Mouse (Mus musculus): ENCODE results near the gene Afap1. TPM values are rescaled to one million over a fixed set of nuclear protein-coding genes. Genes with fewer than 3 reads are reported as not detected.

Gene Afap1
- 73.7 and 74.1 TPM in 2 replicates for polyA plus RNA-seq (2014; fragmentation: Nextera tagmentation; extraction: Ambion mirVana)

DNA sequence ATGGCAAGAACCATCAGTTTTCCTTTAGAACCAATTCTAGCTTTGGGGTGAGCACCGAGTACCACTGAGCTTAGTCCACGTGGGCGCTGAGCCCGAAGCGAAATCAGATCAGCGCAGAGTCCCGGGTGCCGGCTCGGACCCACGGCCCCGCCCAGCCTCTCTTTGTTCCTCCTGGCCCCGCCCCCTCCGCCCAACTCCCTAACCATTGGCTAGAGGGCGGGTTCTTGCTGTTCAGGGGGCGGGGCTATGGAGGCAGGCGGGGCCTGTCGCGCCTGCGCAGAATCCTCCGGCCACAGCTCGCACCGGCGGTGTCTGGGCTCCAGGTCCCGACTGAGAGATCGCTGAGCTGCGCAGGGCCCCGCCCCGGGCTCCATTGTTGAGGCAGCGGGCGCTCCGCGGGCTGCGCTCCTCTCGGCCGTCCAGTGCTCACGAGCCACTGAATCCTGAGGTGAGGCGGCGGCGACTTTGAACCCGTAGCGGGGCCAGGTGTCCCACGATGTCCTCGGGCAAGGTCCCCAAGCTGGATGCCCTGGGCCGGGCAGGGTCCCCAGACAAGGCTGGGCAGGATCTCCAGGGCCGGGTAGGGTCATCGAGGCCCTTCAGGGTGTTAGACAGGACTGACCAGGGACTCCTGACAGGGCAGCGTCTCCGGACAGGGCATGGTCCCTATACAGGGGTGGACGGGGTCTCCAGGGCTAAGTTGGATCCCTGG is at the start of gene Afap1:
Gene Afap1 (plus strand): TSS at position 227 of the 712 bp plus-strand sequence.
- Histone ChIP-seq H3K4me2 (ENCODE audit: low read depth, low read length) (peak within 1 kb of the TSS; percentile 84), H3K27me3 (ENCODE audit: control insufficient read depth, insufficient read depth, low read length) (peaks cover 5% of the 10 kb centered on the region; the same call in 1 of the 2 replicates), H3K9me3 (ENCODE audit: control insufficient read depth, low read length) (no peaks in the 10 kb centered on the region), H3K4me1 (ENCODE audit: control insufficient read depth, insufficient read depth, low read length) (peaks cover 21% of the 10 kb centered on the region), H3K4me3 (ENCODE audit: low read depth, low read length) (peak within 1 kb of the TSS; percentile 95), H3K36me3 (ENCODE audit: control insufficient read depth, insufficient read depth, low read length) (no peaks in the 10 kb centered on the region), H3K27ac (ENCODE audit: low read depth, low read length) (peak within 1 kb of the TSS; percentile 89), H3K9ac (replicated peaks; ENCODE audit: low read depth, low read length) (peak within 1 kb of the TSS; percentile 99)
- WGBS = under 1% methylated on average over 49 of the region's 49 CpGs
- ATAC-seq (ENCODE audit: low read depth) = peak; percentile 94

DNA sequence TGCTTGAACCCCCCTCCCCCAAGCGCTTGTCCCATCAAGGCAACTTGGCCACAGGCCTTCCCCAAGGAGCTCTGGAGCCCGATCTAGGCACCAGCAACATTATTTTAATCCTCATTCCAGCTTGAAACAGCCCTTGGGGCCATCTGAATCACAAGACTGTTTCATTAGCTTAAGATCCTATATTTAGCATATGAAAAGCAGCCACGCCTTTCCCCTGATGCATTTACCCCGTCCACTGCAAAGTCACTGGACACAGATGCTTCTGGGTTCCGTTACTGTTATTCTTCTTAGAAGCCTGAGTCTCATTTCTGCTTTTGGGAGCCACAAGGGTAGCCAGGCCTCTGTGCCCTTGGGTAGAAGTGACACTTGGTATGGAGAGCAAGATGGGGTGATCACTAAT is 41.6 kb upstream of the Afap1 start:
- Histone ChIP-seq H3K4me2 (ENCODE audit: low read depth, low read length) (no peak overlapping the region), H3K4me3 (ENCODE audit: low read depth, low read length) (no peak overlapping the region), H3K27me3 (ENCODE audit: control insufficient read depth, insufficient read depth, low read length) (no peaks in the 10 kb centered on the region), H3K9me3 (ENCODE audit: control insufficient read depth, low read length) (no peaks in the 10 kb centered on the region), H3K9ac (replicated peaks; ENCODE audit: low read depth, low read length) (no peak overlapping the region), H3K4me1 (ENCODE audit: control insufficient read depth, insufficient read depth, low read length) (0 out of 2 replicates have a peak, but pooled peaks cover 2% of the 10 kb centered on the region), H3K27ac (ENCODE audit: low read depth, low read length) (no peak overlapping the region), H3K36me3 (ENCODE audit: control insufficient read depth, insufficient read depth, low read length) (no peaks in the 10 kb centered on the region)
- ATAC-seq (ENCODE audit: low read depth) = no peak
- 45% methylated on average over 5 of the region's 5 CpGs for WGBS

DNA sequence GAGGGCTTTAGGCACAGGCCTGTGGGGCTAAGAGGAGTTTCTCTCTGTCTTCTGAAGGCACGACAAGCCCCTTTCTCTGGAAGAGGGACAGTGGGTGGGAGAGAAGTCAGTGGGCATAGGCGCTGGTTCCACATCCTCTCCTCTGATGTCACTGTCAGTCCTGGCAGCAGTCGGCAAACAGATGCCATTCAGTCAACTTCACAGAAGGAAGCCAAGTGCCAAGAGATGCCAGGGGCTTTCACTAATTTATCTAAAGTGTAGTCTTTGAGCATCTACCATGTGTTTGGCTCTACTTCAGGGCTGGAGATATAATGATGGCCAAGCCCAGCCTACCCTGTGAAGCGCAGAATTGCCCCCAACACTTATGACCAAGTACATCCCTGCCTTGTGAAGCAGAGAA is 39.7 kb upstream of the Afap1 start:
- H3K4me3 ChIP-seq (ENCODE audit: low read depth, low read length) = no peak overlapping the region
- H3K9me3 ChIP-seq (ENCODE audit: control insufficient read depth, low read length) = no peaks in the 10 kb centered on the region
- H3K27ac ChIP-seq (ENCODE audit: low read depth, low read length) = no peak overlapping the region
- H3K9ac ChIP-seq (replicated peaks; ENCODE audit: low read depth, low read length) = no peak overlapping the region
- ATAC-seq (ENCODE audit: low read depth) = no peak
- H3K27me3 ChIP-seq (ENCODE audit: control insufficient read depth, insufficient read depth, low read length) = no peaks in the 10 kb centered on the region
- 95% methylated on average over 4 of the region's 4 CpGs for WGBS
- H3K36me3 ChIP-seq (ENCODE audit: control insufficient read depth, insufficient read depth, low read length) = no peaks in the 10 kb centered on the region
- H3K4me1 ChIP-seq (ENCODE audit: control insufficient read depth, insufficient read depth, low read length) = 0 out of 2 replicates have a peak, but pooled peaks cover 2% of the 10 kb centered on the region
- H3K4me2 ChIP-seq (ENCODE audit: low read depth, low read length) = no peak overlapping the region

DNA sequence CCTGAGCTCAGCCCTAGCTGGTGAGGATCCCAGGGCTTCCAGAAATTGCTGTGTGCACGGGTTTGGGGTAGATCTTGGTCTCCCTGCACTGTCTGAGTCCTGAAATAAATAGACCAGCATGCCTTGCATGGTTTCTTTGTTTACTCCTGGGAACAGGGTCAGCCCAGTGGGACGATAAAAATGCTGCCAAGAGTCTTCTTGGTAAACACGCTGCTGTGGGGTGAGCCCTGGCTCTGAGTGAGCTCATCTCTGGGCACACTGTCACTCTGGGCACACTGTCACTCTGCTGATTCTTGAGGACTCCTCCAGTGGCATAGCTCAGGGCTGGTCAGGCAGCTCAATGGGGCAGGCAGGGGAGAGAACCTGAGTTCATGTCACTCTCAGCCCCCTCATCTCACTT is 36.9 kb upstream of the Afap1 start:
- Histone ChIP-seq H3K4me3 (ENCODE audit: low read depth, low read length) (no peak overlapping the region), H3K4me1 (ENCODE audit: control insufficient read depth, insufficient read depth, low read length) (0 out of 2 replicates have a peak, but pooled peaks cover under 1% of the 10 kb centered on the region), H3K9ac (replicated peaks; ENCODE audit: low read depth, low read length) (no peak overlapping the region), H3K9me3 (ENCODE audit: control insufficient read depth, low read length) (no peaks in the 10 kb centered on the region), H3K27ac (ENCODE audit: low read depth, low read length) (no peak overlapping the region), H3K36me3 (ENCODE audit: control insufficient read depth, insufficient read depth, low read length) (no peaks in the 10 kb centered on the region), H3K27me3 (ENCODE audit: control insufficient read depth, insufficient read depth, low read length) (no peaks in the 10 kb centered on the region), H3K4me2 (ENCODE audit: low read depth, low read length) (no peak overlapping the region)
- WGBS = 40% methylated on average over 3 of the region's 3 CpGs
- no peak; the same call in 1 of the 2 replicates for ATAC-seq (ENCODE audit: low read depth)

DNA sequence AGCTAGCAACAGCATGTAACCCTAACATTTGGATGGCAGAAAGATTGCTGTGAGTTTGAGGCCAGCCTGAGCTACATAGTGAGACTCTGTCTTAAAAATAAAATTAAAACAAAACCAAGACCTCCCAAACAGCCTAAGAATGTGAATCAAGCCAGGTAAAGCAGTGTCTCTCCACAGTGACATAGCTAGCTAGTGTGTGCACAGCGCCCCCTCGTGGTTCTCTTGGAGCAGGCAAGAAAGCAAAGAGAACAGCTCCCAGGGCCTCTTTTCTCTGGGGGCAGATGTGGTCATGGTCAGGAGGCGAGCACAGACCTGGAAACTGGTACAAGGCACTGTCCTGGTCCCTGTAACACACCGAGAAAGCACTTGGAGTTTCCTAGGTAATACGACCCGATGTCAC is 35.0 kb upstream of the Afap1 start:
- H3K27ac ChIP-seq (ENCODE audit: low read depth, low read length) = no peak overlapping the region
- peak; percentile 29; the same call in 1 of the 2 replicates for ATAC-seq (ENCODE audit: low read depth)

DNA sequence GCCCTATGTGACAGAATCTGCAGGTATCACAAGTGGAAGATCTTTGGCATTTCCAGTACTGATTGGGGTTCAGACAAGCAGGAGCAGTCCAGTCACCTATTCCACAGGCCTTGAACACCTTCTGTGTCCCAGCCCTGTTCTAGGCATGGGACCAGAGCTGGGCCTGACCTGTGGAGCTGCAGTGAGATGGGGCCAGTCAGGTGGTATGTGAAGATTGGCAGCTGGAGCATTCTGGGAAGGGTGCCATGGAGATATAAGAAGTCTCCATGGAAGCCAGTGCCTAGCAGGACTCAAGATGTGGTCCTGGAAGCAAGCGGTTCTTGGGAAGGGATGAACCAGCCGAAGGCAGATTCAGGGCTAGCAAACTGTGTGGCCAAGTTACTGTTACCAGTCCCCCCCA is 31.7 kb upstream of the Afap1 start:
- Histone ChIP-seq H3K9me3 (ENCODE audit: control insufficient read depth, low read length) (no peaks in the 10 kb centered on the region), H3K4me3 (ENCODE audit: low read depth, low read length) (no peak overlapping the region), H3K4me1 (ENCODE audit: control insufficient read depth, insufficient read depth, low read length) (no peaks in the 10 kb centered on the region), H3K9ac (replicated peaks; ENCODE audit: low read depth, low read length) (no peak overlapping the region), H3K36me3 (ENCODE audit: control insufficient read depth, insufficient read depth, low read length) (no peaks in the 10 kb centered on the region), H3K27me3 (ENCODE audit: control insufficient read depth, insufficient read depth, low read length) (no peaks in the 10 kb centered on the region), H3K4me2 (ENCODE audit: low read depth, low read length) (no peak overlapping the region), H3K27ac (ENCODE audit: low read depth, low read length) (no peak overlapping the region)
- ATAC-seq (ENCODE audit: low read depth) = no peak
- WGBS = 86% methylated on average over 2 of the region's 2 CpGs

More for the DNA sequence above, 35.0 kb upstream of the Afap1 start:
- no peaks in the 10 kb centered on the region for H3K9me3 ChIP-seq (ENCODE audit: control insufficient read depth, low read length)
- H3K4me1 ChIP-seq (ENCODE audit: control insufficient read depth, insufficient read depth, low read length) = no peaks in the 10 kb centered on the region
- H3K9ac ChIP-seq (replicated peaks; ENCODE audit: low read depth, low read length) = no peak overlapping the region
- H3K4me2 ChIP-seq (ENCODE audit: low read depth, low read length) = no peak overlapping the region
- no peaks in the 10 kb centered on the region for H3K27me3 ChIP-seq (ENCODE audit: control insufficient read depth, insufficient read depth, low read length)
- no peak overlapping the region for H3K4me3 ChIP-seq (ENCODE audit: low read depth, low read length)
- WGBS = 19% methylated on average over 6 of the region's 6 CpGs
- H3K36me3 ChIP-seq (ENCODE audit: control insufficient read depth, insufficient read depth, low read length) = no peaks in the 10 kb centered on the region

DNA sequence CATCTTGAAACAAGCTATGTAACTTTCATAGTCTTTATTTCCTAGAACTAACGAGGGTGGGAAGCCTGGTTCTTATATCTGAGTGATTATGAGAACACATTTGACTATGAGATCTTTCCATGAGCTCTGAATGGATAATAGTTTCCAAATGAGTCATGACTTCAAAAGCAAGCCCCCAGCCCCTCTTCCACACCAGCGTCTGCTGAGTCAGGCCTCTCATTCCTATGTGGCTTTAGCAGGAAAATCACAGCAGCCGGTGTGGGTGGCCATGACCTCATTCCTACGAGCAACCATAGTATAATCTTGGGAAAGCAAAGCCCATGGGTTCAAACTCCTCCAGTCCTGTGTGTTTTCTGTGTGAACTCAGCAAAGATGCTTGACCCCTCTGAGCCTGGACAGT is 23.1 kb upstream of the Afap1 start:
- Histone ChIP-seq H3K4me2 (ENCODE audit: low read depth, low read length) (no peak overlapping the region), H3K27me3 (ENCODE audit: control insufficient read depth, insufficient read depth, low read length) (no peaks in the 10 kb centered on the region), H3K4me1 (ENCODE audit: control insufficient read depth, insufficient read depth, low read length) (no peaks in the 10 kb centered on the region), H3K4me3 (ENCODE audit: low read depth, low read length) (no peak overlapping the region), H3K36me3 (ENCODE audit: control insufficient read depth, insufficient read depth, low read length) (no peaks in the 10 kb centered on the region), H3K27ac (ENCODE audit: low read depth, low read length) (no peak overlapping the region), H3K9me3 (ENCODE audit: control insufficient read depth, low read length) (no peaks in the 10 kb centered on the region), H3K9ac (replicated peaks; ENCODE audit: low read depth, low read length) (no peak overlapping the region)
- no peak for ATAC-seq (ENCODE audit: low read depth)
- 83% methylated on average over 4 of the region's 4 CpGs for WGBS

DNA sequence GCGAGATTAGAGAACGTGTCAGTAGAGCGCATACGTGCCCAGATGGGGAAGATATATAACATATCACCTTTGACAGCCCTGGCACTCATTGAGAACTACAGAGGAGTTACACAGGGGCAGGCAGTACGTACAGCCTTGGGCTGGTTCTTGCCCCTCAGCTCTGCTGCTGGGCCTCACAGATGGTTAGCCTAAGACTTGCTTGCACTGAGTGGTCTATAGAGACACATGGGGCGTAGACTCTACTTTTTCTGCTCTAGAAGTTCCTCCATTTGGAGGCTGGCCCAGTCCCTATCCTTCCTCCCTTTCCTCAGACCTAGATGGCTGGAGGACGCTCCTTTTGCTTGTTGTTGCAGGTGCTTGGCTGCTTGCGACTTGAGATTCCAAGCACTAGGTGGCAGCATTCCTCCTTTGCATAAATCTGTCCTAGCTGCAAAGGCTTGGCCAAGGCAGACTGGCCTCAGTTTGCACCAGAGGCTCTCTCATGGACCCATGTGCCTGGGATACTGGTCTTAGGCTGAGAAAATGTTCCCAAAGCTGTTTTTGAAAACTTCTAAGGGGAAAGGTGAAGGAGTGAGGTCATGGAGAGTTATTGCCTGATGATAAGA is 22.6 kb upstream of the Afap1 start:
- peak; percentile 88 for ATAC-seq (ENCODE audit: low read depth)
- Histone ChIP-seq H3K27me3 (ENCODE audit: control insufficient read depth, insufficient read depth, low read length) (no peaks in the 10 kb centered on the region), H3K9me3 (ENCODE audit: control insufficient read depth, low read length) (no peaks in the 10 kb centered on the region), H3K27ac (ENCODE audit: low read depth, low read length) (no peak overlapping the region), H3K4me3 (ENCODE audit: low read depth, low read length) (no peak overlapping the region), H3K36me3 (ENCODE audit: control insufficient read depth, insufficient read depth, low read length) (no peaks in the 10 kb centered on the region), H3K9ac (replicated peaks; ENCODE audit: low read depth, low read length) (no peak overlapping the region), H3K4me2 (ENCODE audit: low read depth, low read length) (no peak overlapping the region), H3K4me1 (ENCODE audit: control insufficient read depth, insufficient read depth, low read length) (no peaks in the 10 kb centered on the region)
- WGBS = 62% methylated on average over 8 of the region's 8 CpGs

DNA sequence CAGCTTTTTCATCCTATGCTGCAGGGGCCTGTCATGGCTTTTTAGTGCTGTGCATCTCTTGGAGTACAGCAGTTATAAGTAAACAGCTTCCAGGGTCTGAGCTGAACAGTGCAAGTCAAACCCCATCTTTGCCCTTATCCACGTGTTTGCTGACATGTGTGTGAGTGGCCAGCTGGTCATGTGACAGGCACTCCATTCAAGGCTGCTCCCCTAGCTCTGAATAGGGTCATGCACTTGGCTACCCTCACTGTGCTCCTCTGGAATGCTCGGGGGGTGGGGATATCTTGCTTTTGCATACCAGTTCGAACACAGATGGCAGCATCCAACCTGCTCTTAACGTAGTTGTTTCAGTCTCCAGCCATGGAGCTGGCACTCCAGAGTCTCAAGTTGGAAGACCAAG is 19.7 kb upstream of the Afap1 start:
- Histone ChIP-seq H3K27me3 (ENCODE audit: control insufficient read depth, insufficient read depth, low read length) (no peaks in the 10 kb centered on the region), H3K9ac (replicated peaks; ENCODE audit: low read depth, low read length) (no peak overlapping the region), H3K9me3 (ENCODE audit: control insufficient read depth, low read length) (no peaks in the 10 kb centered on the region), H3K36me3 (ENCODE audit: control insufficient read depth, insufficient read depth, low read length) (no peaks in the 10 kb centered on the region), H3K27ac (ENCODE audit: low read depth, low read length) (no peak overlapping the region; the same call in 1 of the 2 replicates), H3K4me2 (ENCODE audit: low read depth, low read length) (no peak overlapping the region), H3K4me1 (ENCODE audit: control insufficient read depth, insufficient read depth, low read length) (no peaks in the 10 kb centered on the region), H3K4me3 (ENCODE audit: low read depth, low read length) (no peak overlapping the region)
- ATAC-seq (ENCODE audit: low read depth) = no peak
- WGBS = 35% methylated on average over 4 of the region's 4 CpGs
